Mouse (Mus musculus) lung, embryonic 14.5 days (tissue): ENCODE data around the gene Tlx2. TPM values are rescaled to one million over a fixed set of nuclear protein-coding genes. Genes with fewer than 3 reads are reported as not detected.
A peak's percentile ranks its signal among the peaks of the same experiment; 100 is the strongest.

Experiments used
- ATAC-seq: fragments of 200-750 bp; cut with Nextera tagmentation; 2 replicates; pipeline ENCODE4 v1.8.0; 2017; ENCODE audit warnings: mild to moderate bottlenecking, moderate TSS enrichment, moderate library complexity; ENCODE audit not compliant: insufficient read depth
- DNase-seq: peaks from one replicate; pipeline ENCODE4 v3.0.0-alpha.2; 2015
- H3K27ac ChIP-seq: fragments of 300-500 bp; sonication (generic); 2 replicates; pipeline ENCODE4 v1.5.1; 2014; ENCODE audit warnings: low read depth, mild to moderate bottlenecking, moderate library complexity
- H3K27me3 ChIP-seq: fragments of 300-500 bp; sonication (generic); 2 replicates; pipeline ENCODE4 v1.6.1; 2014; ENCODE audit warnings: low read length, control low read depth; ENCODE audit not compliant: insufficient read depth
- H3K36me3 ChIP-seq: fragments of 300-500 bp; sonication (generic); 2 replicates; pipeline ENCODE4 v1.6.1; 2014; ENCODE audit warnings: control low read depth; ENCODE audit not compliant: insufficient read depth
- H3K4me1 ChIP-seq: fragments of 300-500 bp; sonication (generic); 2 replicates; pipeline ENCODE4 v1.6.1; 2014; ENCODE audit warnings: antibody characterized with exemption, control low read depth; ENCODE audit not compliant: insufficient read depth
- H3K4me2 ChIP-seq: fragments of 300-500 bp; sonication (generic); 2 replicates; pipeline ENCODE4 v1.6.1; 2014; ENCODE audit warnings: mild to moderate bottlenecking
- H3K4me3 ChIP-seq: fragments of 300-500 bp; sonication (generic); 2 replicates; pipeline ENCODE4 v1.5.1; 2014; ENCODE audit warnings: low read depth, low read length
- H3K9ac ChIP-seq: fragments of 300-500 bp; sonication (generic); 2 replicates; pipeline ENCODE4 v1.6.1; 2014
- H3K9me3 ChIP-seq: fragments of 300-500 bp; sonication (generic); 2 replicates; pipeline ENCODE4 v1.6.1; 2016; ENCODE audit warnings: low read depth, low read length, control low read depth
- CTCF ChIP-seq: IDR thresholded peaks from 2 replicates; pipeline ENCODE4 v1.5.1; 2016; ENCODE audit warnings: antibody characterized with exemption, low read depth
- WGBS: fragments of 180-500 bp; shearing (Covaris S2); extraction: QIAGEN DNeasy Blood & Tissue Kit; methylation state at CpG from one replicate; pipeline ENCODE4 v1.1.7; 2014; 5-methylcytosine and 5-hydroxymethylcytosine counted together
- polyA plus RNA-seq: library from polyadenylated mRNA; unstranded; fragments of >200 nt; fragmentation: Nextera tagmentation; extraction: Ambion mirVana; gene quantifications from 2 replicates; pipeline ENCODE4 v1.2.1, GENCODE M21; 2014

Tlx2 gene
- polyA plus RNA-seq, 1 experiment from 2014 or later = 0.25 TPM

DNA sequence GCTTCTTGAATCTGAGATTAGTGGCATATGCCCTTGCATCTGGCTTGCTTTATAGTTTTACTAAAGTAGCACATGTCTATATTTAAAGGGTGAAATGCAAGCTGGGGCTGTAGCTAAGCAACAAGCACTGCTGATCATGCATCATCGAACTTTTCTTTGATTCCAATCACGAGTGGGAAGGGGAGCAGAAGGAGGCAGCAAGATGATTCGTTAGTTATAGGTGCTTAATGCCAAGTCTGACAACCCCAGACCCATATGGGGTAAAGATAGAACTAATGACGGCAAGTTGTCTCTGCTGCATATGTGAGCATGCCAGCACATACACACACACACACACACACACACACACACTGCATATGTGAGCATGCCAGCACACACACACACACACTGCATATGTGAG, 34.1 kb upstream of the Tlx2 start:
- Histone ChIP-seq H3K27ac (no peak overlapping the region), H3K4me3 (no peak overlapping the region), H3K36me3 (peaks cover 9% of the 10 kb centered on the region; the same call in 1 of the 2 replicates), H3K4me1 (peaks cover 9% of the 10 kb centered on the region; the same call in 1 of the 2 replicates), H3K4me2 (no peak overlapping the region), H3K27me3 (no peaks in the 10 kb centered on the region), H3K9me3 (no peaks in the 10 kb centered on the region), H3K9ac (no peak overlapping the region)
- DNase-seq (no peak), ATAC-seq (no peak)
- TF ChIP-seq CTCF = no peak
- 71% methylated on average over 4 of the region's 4 CpGs for WGBS

DNA sequence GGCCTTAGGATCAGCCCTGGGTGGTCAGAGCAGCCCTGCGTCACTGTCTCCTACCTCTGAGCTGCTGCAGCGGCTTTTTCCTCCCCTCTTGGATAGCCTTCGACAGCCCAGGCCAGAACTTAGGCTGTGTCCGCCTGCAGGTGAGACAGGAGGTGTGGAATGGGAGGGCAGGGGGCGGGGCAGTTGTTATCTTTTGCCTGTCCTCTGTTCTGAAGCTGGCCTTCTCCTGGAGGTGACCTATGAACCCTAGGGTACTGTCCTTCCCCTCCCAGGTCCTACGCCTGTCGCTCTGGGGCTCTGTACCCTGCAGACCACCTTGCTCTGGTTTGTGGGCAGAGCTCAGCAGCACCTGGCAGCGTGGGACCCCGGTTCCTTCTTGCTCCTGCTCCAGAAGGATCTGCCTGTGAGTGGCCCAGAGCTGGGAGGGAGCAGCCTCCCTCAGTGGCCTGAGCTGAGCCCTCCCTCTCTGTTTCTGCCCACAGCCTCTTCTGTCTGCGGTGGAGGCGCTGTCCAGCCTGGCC, 33.1 kb upstream of the Tlx2 start:
- H3K27ac ChIP-seq = no peak overlapping the region
- 43% methylated on average over 11 of the region's 11 CpGs for WGBS
- H3K4me1 ChIP-seq = peaks cover 7% of the 10 kb centered on the region; the same call in 1 of the 2 replicates
- H3K4me3 ChIP-seq = no peak overlapping the region
- H3K4me2 ChIP-seq = peak overlapping the region; percentile 100
- DNase-seq (no peak), ATAC-seq (no peak)
- no peak overlapping the region for H3K9ac ChIP-seq
- H3K36me3 ChIP-seq = peaks cover 9% of the 10 kb centered on the region; the same call in 1 of the 2 replicates
- no peaks in the 10 kb centered on the region for H3K27me3 ChIP-seq
- H3K9me3 ChIP-seq = no peaks in the 10 kb centered on the region
- no peak for TF ChIP-seq CTCF

DNA sequence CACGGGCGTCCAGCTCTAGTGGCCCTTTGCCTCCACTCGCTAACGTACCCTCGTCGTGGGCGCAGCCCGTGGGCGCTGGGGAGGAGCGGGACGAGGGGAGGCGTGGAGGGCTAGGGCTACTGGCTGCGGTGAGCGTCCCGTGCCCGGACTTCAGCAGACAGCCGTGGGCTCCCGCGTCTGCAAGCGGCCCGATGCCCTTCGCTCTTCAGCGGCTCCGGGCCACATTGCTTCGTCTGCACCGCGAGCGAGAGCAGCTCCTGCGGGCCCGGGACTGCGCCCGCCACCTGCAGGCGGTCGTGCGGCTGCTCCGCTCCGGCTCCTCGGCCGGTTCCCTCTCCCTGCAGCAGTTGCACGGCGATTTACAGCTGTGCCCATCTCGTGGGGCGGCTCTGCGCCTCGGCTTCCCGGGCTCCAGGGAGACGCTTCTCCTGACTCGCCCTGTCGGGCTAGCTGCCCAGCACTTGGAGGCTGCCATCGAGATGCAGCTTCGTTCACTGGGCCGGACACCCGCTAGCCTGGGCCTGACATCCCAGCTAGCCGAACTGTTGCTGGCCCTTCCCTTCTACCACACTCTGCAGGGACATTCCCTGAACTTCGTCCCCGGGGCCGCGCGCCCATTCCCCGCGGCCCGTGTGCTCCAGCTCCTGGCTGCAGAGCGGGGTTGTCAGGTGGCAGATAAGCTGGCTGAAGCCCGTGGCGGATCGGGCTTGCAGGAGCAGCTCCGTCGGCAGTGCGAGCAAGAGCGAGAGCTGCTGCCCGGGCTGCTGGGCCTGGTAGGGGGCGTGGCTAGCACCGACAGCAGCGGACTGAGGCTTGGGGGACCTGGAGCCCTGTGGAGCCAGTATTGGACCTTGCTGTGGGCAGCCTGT, 31.8 kb upstream of the Tlx2 start:
- peak overlapping the region; percentile 100 for H3K4me2 ChIP-seq
- no peaks in the 10 kb centered on the region for H3K9me3 ChIP-seq
- WGBS = under 1% methylated on average over 68 of the region's 74 CpGs
- H3K9ac ChIP-seq = peak overlapping the region; percentile 76
- H3K4me3 ChIP-seq = peak overlapping the region; percentile 80
- ATAC-seq (peak; percentile 84), DNase-seq (peak; percentile 80)
- peak overlapping the region; percentile 80 for H3K27ac ChIP-seq
- TF ChIP-seq CTCF = peak; percentile 45
- no peaks in the 10 kb centered on the region for H3K27me3 ChIP-seq
- H3K36me3 ChIP-seq = peaks cover 7% of the 10 kb centered on the region; the same call in 1 of the 2 replicates
- peaks cover 7% of the 10 kb centered on the region; the same call in 1 of the 2 replicates for H3K4me1 ChIP-seq

DNA sequence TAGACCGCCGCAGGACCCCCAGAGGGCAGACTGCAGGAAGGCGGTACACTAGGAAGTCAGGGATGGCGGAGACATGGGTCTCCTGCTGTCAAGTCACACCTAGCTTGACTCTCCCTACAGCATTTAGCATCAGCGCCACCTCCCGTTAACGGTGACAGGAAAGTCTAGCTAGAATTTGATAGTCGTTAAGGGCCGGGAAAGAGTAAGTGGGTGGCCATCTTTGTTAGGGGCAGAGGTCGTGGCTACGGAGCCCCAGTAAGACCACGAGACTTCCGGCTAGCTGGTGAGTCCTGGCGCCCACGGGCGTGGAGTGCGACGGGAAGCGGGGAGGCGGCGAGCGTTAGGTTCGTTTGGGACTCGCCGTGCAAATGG, 31.2 kb upstream of the Tlx2 start, which contains the start of the genes Ccdc142 and Gm42688:
Ccdc142 (plus strand) TSS at position 286 of the 372 bp plus-strand sequence.
Gm42688 (plus strand) TSS at position 302 of the 372 bp plus-strand sequence.
- H3K9ac ChIP-seq = peak within 1 kb of the TSS; percentile 76
- ATAC-seq = peak; percentile 88
- DNase-seq = peak; percentile 91
- H3K36me3 ChIP-seq = 0 out of 2 replicates have a peak, but pooled peaks cover 3% of the 10 kb centered on the region
- no peaks in the 10 kb centered on the region for H3K27me3 ChIP-seq
- peak within 1 kb of the TSS; percentile 80 for H3K4me3 ChIP-seq
- no peaks in the 10 kb centered on the region for H3K9me3 ChIP-seq
- peak within 1 kb of the TSS; percentile 100 for H3K4me2 ChIP-seq
- peak within 1 kb of the TSS; percentile 80 for H3K27ac ChIP-seq
- H3K4me1 ChIP-seq = peaks cover 7% of the 10 kb centered on the region; the same call in 1 of the 2 replicates
- 2% methylated on average over 25 of the region's 25 CpGs for WGBS
- TF ChIP-seq CTCF = peak; percentile 65

DNA sequence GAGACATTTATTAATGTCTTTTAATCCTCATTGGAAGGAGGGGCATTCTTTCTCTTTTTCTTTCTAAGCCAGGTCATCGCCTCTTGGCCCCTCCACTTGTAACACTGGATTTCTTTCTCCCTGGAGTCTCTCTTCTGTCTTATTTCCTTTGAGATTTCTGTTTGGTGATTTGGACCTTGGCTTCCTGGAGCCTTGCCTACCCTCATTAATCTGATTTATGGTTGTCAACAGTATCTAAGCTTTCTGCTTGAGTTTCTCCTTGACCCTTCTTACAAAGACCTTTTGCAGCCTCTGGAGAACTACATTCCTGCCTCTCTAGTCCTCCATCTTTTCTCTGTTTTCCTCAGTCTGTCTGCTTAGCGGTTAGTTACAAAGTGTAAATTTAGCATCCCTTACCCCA, 28.3 kb upstream of the Tlx2 start:
- WGBS = 78% methylated on average over 2 of the region's 2 CpGs
- peaks cover 7% of the 10 kb centered on the region; the same call in 1 of the 2 replicates for H3K4me1 ChIP-seq
- H3K36me3 ChIP-seq = no peaks in the 10 kb centered on the region
- no peak overlapping the region for H3K4me3 ChIP-seq
- H3K4me2 ChIP-seq = no peak overlapping the region
- no peaks in the 10 kb centered on the region for H3K9me3 ChIP-seq
- ATAC-seq (no peak), DNase-seq (no peak)
- H3K9ac ChIP-seq = no peak overlapping the region
- H3K27ac ChIP-seq = no peak overlapping the region
- H3K27me3 ChIP-seq = no peaks in the 10 kb centered on the region
- TF ChIP-seq CTCF = no peak

DNA sequence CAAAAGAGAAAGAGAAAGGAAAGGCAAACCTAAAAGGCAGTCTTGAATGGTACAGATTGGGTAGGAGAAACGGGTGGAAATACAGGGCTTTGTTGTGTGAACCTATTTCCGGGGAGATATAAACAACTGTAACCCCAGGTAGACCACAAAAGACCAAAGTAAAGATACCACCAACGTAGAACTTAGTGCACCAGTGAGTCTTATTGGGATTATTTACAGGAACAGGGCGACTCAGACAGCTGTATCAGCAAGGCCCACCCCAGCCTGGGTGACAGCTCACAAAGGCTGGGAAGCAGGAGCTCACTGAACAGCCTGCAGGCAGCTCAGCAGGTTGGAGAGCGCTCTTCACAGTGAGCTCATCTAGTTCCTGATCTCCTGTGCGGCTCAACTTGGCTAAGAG, 25.9 kb upstream of the Tlx2 start:
- no peaks in the 10 kb centered on the region for H3K9me3 ChIP-seq
- H3K27me3 ChIP-seq = no peaks in the 10 kb centered on the region
- ATAC-seq (no peak), DNase-seq (no peak)
- no peak overlapping the region for H3K27ac ChIP-seq
- no peak overlapping the region for H3K4me2 ChIP-seq
- H3K36me3 ChIP-seq = no peaks in the 10 kb centered on the region
- H3K4me3 ChIP-seq = no peak overlapping the region
- no peaks in the 10 kb centered on the region for H3K4me1 ChIP-seq
- TF ChIP-seq CTCF = no peak
- no peak overlapping the region for H3K9ac ChIP-seq
- WGBS = 33% methylated on average over 6 of the region's 6 CpGs
